Mouse (Mus musculus) MEL (cell line): ENCODE measurements at regions not wholly inside any gene's neighbourhood (a gene's known extent, or its start where the extent isn't known, plus 50 kb on each side); places are given as distances from the start of the nearest gene placed in this dataset.
A peak's percentile ranks its signal among the peaks of the same experiment; 100 is the strongest.
"Not testable (repeated sequence)": the region's sequence is repeated elsewhere in the genome, so short reads cannot be mapped to it uniquely, and the experiment has no call there.

Source experiments
- DNase-seq: peaks from one replicate; pipeline ENCODE4 v3.0.0; 2011; ENCODE audit warnings: low read depth, low spot score
- H3K27ac ChIP-seq: 2 replicates; pipeline ENCODE4 v1.5.1; 2012; ENCODE audit warnings: low read depth, mild to moderate bottlenecking, control low read depth, low read length, moderate library complexity; ENCODE audit not compliant: control insufficient read depth
- H3K27me3 ChIP-seq, 2 experiments: fragments of 150-350 bp in 1 of 2; sonication (generic) in 1 of 2; 2 replicates each; pipeline ENCODE4 v1.6.1; 2012; ENCODE audit warnings: low read length in 2 of 2, mild to moderate bottlenecking in 2 of 2, improper control_type of control experiment in 1 of 2, moderate library complexity in 1 of 2; ENCODE audit not compliant: insufficient read depth in 2 of 2, control insufficient read depth in 1 of 2
- H3K36me3 ChIP-seq, 2 experiments: 2 replicates each; pipeline ENCODE4 v1.6.1; 2012 to 2014; ENCODE audit warnings: low read length in 2 of 2, improper control_type of control experiment in 1 of 2, inconsistent platforms in 1 of 2, mild to moderate bottlenecking in 1 of 2; ENCODE audit not compliant: insufficient read depth in 2 of 2, control insufficient read depth in 1 of 2
- H3K4me1 ChIP-seq, 2 experiments: fragments of 150-350 bp in 1 of 2; sonication (generic) in 1 of 2; 2 replicates each; pipeline ENCODE4 v1.6.1; 2012; ENCODE audit warnings: low read length in 2 of 2, improper control_type of control experiment in 1 of 2, mild to moderate bottlenecking in 1 of 2; ENCODE audit not compliant: insufficient read depth in 2 of 2, control insufficient read depth in 1 of 2
- H3K4me3 ChIP-seq, 2 experiments: fragments of 150-350 bp in 1 of 2; sonication (generic) in 1 of 2; 2 replicates each; pipeline ENCODE4 v1.5.1; 2012; ENCODE audit warnings: low read depth in 2 of 2, low read length in 2 of 2, mild to moderate bottlenecking in 2 of 2, moderate library complexity in 2 of 2, control low read depth in 1 of 2, improper control_type of control experiment in 1 of 2; ENCODE audit not compliant: control insufficient read depth in 1 of 2, insufficient read depth in 1 of 2
- H3K79me2 ChIP-seq: 2 replicates; pipeline ENCODE4 v1.6.1; 2012; ENCODE audit warnings: mild to moderate bottlenecking, low read length, moderate library complexity; ENCODE audit not compliant: control insufficient read depth, poor library complexity, insufficient read depth
- H3K9ac ChIP-seq: 2 replicates; pipeline ENCODE4 v1.6.1; 2012; ENCODE audit warnings: low read depth, mild to moderate bottlenecking, control low read depth, low read length, moderate library complexity; ENCODE audit not compliant: control insufficient read depth, poor library complexity, severe bottlenecking
- H3K9me3 ChIP-seq: fragments of 150-350 bp; sonication (generic); replicated peaks from 2 replicates; pipeline ENCODE4 v1.6.1; 2012; ENCODE audit warnings: mild to moderate bottlenecking, low read length, improper control_type of control experiment, moderate library complexity; ENCODE audit not compliant: insufficient read depth
- CHD2 ChIP-seq: IDR thresholded peaks from 2 replicates; pipeline ENCODE4 v1.6.1; 2011; ENCODE audit warnings: low read length, improper control_type of control experiment
- CTCF ChIP-seq, 3 experiments: IDR thresholded peaks in 2 of 3; conservative IDR thresholded peaks in 1 of 3; 2 replicates each; pipeline ENCODE4 v1.5.1; 2011 to 2012; ENCODE audit warnings: low read length in 3 of 3, low read depth in 2 of 3, mild to moderate bottlenecking in 2 of 3, improper control_type of control experiment in 1 of 3, inconsistent platforms in 1 of 3, mixed read lengths in 1 of 3, moderate library complexity in 1 of 3; ENCODE audit not compliant: control insufficient read depth in 1 of 3, insufficient read depth in 1 of 3, poor library complexity in 1 of 3, severe bottlenecking in 1 of 3
- ETS1 ChIP-seq: IDR thresholded peaks from 2 replicates; pipeline ENCODE4 v1.6.1; 2012; ENCODE audit warnings: low read depth, mild to moderate bottlenecking, inconsistent platforms, low read length, improper control_type of control experiment, moderate library complexity
- GABPA ChIP-seq: IDR thresholded peaks from 2 replicates; pipeline ENCODE4 v1.6.1; 2012; ENCODE audit warnings: low read depth, mild to moderate bottlenecking, inconsistent platforms, low read length, improper control_type of control experiment, moderate library complexity
- JUND ChIP-seq: IDR thresholded peaks from 2 replicates; pipeline ENCODE4 v1.6.1; 2011; ENCODE audit warnings: low read depth, mild to moderate bottlenecking, improper control_type of control experiment, low read length
- MAFK ChIP-seq: IDR thresholded peaks from 2 replicates; pipeline ENCODE4 v1.6.1; 2011; ENCODE audit warnings: low read depth, mild to moderate bottlenecking, low read length, improper control_type of control experiment, borderline replicate concordance
- MXI1 ChIP-seq: IDR thresholded peaks from 2 replicates; pipeline ENCODE4 v1.6.1; 2011; ENCODE audit warnings: mild to moderate bottlenecking, low read depth, low read length, improper control_type of control experiment
- MYB ChIP-seq: IDR thresholded peaks from 2 replicates; pipeline ENCODE4 v1.6.1; 2011; ENCODE audit warnings: mild to moderate bottlenecking, low read depth, low read length, improper control_type of control experiment
- NRF1 ChIP-seq: IDR thresholded peaks from 2 replicates; pipeline ENCODE4 v1.6.1; 2014; ENCODE audit warnings: low read depth, mild to moderate bottlenecking, inconsistent platforms, low read length, improper control_type of control experiment, moderate library complexity; ENCODE audit not compliant: poor library complexity, insufficient read depth, severe bottlenecking
- POLR2A ChIP-seq, 2 experiments: IDR thresholded peaks; 2 replicates each; pipeline ENCODE4 v1.6.1; 2011 to 2012; ENCODE audit warnings: low read length in 2 of 2, mild to moderate bottlenecking in 2 of 2, control low read depth in 1 of 2, improper control_type of control experiment in 1 of 2, low read depth in 1 of 2, moderate library complexity in 1 of 2; ENCODE audit not compliant: control insufficient read depth in 1 of 2, insufficient read depth in 1 of 2, poor library complexity in 1 of 2
- POLR2AphosphoS2 ChIP-seq: IDR thresholded peaks from 2 replicates; pipeline ENCODE4 v1.6.1; 2011; ENCODE audit warnings: low read length, improper control_type of control experiment
- RAD21 ChIP-seq: IDR thresholded peaks from 2 replicates; pipeline ENCODE4 v1.6.1; 2011; ENCODE audit warnings: mild to moderate bottlenecking, low read depth, low read length, improper control_type of control experiment
- SMC3 ChIP-seq: IDR thresholded peaks from 2 replicates; pipeline ENCODE4 v1.6.1; 2011; ENCODE audit warnings: low read depth, low read length, improper control_type of control experiment
- TCF12 ChIP-seq: IDR thresholded peaks from 2 replicates; pipeline ENCODE4 v1.6.1; 2014; ENCODE audit warnings: low read depth, mild to moderate bottlenecking, inconsistent platforms, low read length, improper control_type of control experiment, moderate library complexity
- ZNF384 ChIP-seq: IDR thresholded peaks from 2 replicates; pipeline ENCODE4 v1.6.1; 2012; ENCODE audit warnings: low read depth, mild to moderate bottlenecking, inconsistent platforms, low read length, improper control_type of control experiment

DNA sequence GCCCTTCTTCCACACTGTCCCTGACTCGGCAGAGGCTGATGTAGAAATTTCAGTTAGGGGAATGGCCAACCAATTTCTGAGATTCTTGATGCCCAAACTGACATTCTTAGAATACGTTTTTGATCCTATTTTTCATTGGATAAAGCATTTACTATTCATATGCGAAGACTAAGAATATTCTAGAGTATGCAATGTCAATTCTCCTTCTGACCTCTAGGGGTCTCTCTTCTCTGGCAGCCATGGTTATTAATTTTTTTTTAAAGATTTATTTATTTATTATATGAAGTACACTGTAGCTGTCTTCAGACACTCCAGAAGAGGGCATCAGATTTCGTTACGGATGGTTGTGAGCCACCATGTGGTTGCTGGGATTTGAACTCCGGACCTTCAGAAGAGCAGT lies 152.9 kb downstream of the Nucb2 start:
- peak in 2 of 3 experiments; percentile 23 to 41; a peak in 2 of 6 replicates for TF ChIP-seq CTCF (IDR thresholded peaks at IDR 0.05 in 2 of 3, conservative IDR thresholded peaks at IDR 0.05 in 1 of 3; ENCODE audit: control insufficient read depth in 1 of 3, insufficient read depth in 1 of 3, low read depth in 2 of 3, low read length in 3 of 3, poor library complexity in 1 of 3, severe bottlenecking in 1 of 3)
- TF ChIP-seq ZNF384 = peak; percentile 58; the same call in 1 of the 2 replicates
- TF ChIP-seq RAD21 = peak; percentile 5
- not testable (repeated sequence) for H3K9me3 ChIP-seq, DNase-seq, H3K27me3 ChIP-seq, H3K4me3 ChIP-seq, H3K27ac ChIP-seq, H3K79me2 ChIP-seq, H3K4me1 ChIP-seq, H3K9ac ChIP-seq, H3K36me3 ChIP-seq

- TF ChIP-seq NRF1 = no peak
- no peak for TF ChIP-seq CHD2
- TF ChIP-seq JUND = no peak
- TF ChIP-seq ETS1 = no peak
- TF ChIP-seq POLR2AphosphoS2 = no peak
- TF ChIP-seq ZNF384 = no peak
- TF ChIP-seq TCF12 = no peak
- no peak for TF ChIP-seq MAFK
- no peak for TF ChIP-seq GABPA
- TF ChIP-seq SMC3 = no peak
- TF ChIP-seq RAD21 = no peak
- TF ChIP-seq POLR2A (IDR thresholded peaks at IDR 0.05; ENCODE audit: control insufficient read depth in 1 of 2, insufficient read depth in 1 of 2, low read depth in 1 of 2, low read length in 2 of 2, poor library complexity in 1 of 2) = no peak
- TF ChIP-seq MYB = no peak
- no peak for TF ChIP-seq MXI1
- Histone ChIP-seq H3K9ac (no peak overlapping the region), H3K4me3 (no peak overlapping the region), H3K9me3 (no peaks in the 10 kb centered on the region), H3K27me3 (no peaks in the 10 kb centered on the region), H3K27ac (no peak overlapping the region), H3K4me1 (no peaks in the 10 kb centered on the region), H3K36me3 (no peaks in the 10 kb centered on the region), H3K79me2 (no peaks in the 10 kb centered on the region)
- DNase-seq = no peak
Observed at GRCm38 (mm10) chr7:116665581-116665980, 161.4 kb downstream of the Nucb2 start.
